Mouse (Mus musculus): ENCODE data around the gene Aagab.

GRCm38 (mm10) chr9:63563436-63563835 is 39.0 kb upstream of the Aagab start:
- TF ChIP-seq CTCF (conservative IDR thresholded peaks at IDR 0.05; ENCODE audit: low read length) (no peak), POU5F1 (IDR thresholded peaks at IDR 0.05; ENCODE audit: borderline replicate concordance, low read length) (no peak), NANOG (IDR thresholded peaks at IDR 0.05; ENCODE audit: borderline replicate concordance, low read length) (no peak)

Measured in E14TG2a.4 (cell line).